Mouse (Mus musculus) CD8-positive naive resting alpha-beta T cell, adult 2 months (primary cell): ENCODE data around the gene Pklr.

Experiments used
- DNase-seq, 2 experiments: peaks; one replicate each; pipeline ENCODE4 v3.0.0; 2022; ENCODE audit warnings: low read depth in 2 of 2, low spot score in 2 of 2

Pklr gene

DNA sequence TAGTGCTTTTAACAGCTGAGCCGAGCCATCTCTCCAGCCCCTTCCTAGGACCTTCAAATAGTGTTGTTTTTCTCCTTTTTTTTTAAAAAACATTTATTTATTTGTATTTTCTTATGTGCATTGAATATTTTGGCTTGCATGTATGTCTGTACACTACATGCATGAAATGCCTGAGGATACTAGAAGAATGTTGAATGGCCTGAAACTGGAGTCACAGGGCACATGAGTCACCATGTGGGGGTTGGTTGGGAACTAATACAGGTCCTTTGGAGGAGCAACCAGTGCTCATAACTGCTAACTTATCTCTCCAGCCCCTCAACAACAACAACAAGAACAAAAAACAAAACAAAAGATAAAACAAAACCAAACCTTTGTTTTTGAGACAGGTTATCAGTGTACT, 27.2 kb downstream of the Pklr start:
- DNase-seq: no peak

DNA sequence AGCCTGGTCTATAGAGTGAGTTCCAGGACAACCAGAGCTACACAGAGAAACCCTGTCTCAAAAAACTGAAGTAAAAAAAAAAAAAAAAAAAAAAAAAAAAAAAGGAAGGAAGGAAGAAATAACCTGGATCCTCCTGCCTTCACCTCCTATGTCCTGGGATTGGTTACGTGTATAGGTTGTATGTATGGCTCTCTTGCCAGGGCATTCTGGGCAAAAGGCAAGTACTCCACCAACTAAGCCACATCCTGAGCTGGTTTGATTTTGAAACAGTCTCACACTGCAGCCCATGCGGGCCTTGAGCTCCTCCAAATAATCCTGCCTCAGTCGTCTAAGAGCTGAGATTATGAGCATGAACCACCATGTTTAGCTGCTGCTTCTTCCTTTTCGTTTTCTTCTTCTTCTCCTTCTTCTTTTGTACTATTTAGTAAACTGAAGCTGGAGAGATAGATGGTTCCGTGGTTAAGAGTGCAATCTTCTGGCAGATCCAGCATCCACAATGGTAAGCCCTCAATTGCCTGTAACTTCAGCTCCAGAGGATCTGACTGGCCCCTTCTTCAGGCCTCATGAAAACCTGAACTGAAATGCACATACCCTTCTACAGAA, 27.8 kb downstream of the Pklr start:
- peak in 1 of 2 experiments; percentile 29 for DNase-seq

GRCm38 (mm10) chr3:89164506-89165267, 28.7 kb downstream of the Pklr start, which contains the start of gene Clk2:
Gene Clk2 (plus strand): TSS chr3:89164795.
- peak; percentile 89 for DNase-seq

- no peak for DNase-seq
These were observed 29.4 kb downstream of the Pklr start for GRCm38 (mm10) chr3:89165268-89165870.

GRCm38 (mm10) chr3:89166945-89167344, 31.0 kb downstream of the Pklr start:
- DNase-seq: no peak

GRCm38 (mm10) chr3:89174844-89175243, 38.9 kb downstream of the Pklr start:
- DNase-seq: no peak

GRCm38 (mm10) chr3:89175544-89175943, 39.6 kb downstream of the Pklr start:
- no peak for DNase-seq

- no peak for DNase-seq
These were observed 40.5 kb downstream of the Pklr start for GRCm38 (mm10) chr3:89176421-89176820.

DNA sequence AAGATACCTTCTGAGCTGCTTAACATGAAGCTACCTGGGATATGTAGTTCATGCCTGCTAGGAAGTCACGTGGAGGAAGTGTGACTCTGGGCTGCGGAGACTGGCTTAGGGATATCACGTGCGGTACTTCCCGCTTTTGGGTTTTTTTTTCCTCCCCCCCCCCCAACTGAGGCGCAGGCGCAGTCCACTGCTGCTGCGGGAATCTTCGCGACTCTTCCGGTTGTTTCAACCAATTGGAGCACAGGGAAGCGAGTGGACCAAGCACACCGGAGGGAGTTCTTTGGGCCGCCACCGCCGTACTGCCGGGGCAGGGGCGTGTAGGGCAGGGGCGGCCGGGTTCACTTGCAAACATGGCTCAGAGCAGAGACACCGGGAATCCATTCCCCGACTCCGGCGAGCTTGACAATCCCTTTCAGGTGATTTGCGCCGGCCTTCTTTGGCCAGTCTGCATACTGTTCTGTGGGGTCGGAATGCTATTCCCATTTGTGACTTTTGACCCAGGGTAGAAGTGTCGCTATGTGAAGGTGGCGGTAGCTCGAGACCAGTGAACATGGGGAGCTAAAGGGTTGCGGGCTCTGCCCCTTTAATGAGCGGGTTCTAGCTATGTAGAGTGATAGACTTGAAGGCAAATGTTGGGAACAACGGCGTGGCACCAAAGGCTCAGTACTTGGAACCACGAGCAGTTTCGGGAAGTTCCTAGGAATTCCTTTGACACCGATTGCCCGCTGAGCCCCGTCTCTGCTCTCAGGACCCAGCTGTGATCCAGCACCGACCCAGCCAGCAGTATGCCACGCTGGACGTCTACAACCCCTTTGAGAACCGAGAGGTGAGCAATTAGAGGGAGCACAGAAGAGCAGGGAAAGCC, 41.5 kb downstream of the Pklr start, which contains the start of gene Scamp3:
Scamp3 (plus strand) TSS at position 232 of the 865 bp plus-strand sequence.
- DNase-seq: peak; percentile 72 to 76

- DNase-seq: no peak
These were observed 42.1 kb downstream of the Pklr start for GRCm38 (mm10) chr3:89178107-89178385.

DNA sequence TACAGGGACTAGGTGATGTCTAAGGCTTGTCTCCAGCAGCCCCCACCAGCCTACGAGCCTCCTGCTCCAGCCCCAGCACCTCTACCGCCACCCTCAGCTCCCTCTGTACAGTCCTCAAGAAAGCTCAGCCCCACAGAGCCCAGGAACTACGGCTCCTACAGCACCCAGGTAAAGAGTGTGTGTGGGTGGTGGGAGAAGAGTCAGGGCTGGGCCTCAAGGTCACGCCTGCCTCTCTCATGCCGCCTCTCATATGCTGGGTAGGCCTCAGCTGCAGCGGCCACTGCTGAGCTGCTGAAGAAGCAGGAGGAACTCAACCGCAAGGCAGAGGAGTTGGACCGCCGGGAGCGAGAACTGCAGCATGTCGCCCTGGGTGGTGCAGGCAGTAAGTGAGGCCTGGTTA, 43.1 kb downstream of the Pklr start:
- DNase-seq: no peak

GRCm38 (mm10) chr3:89181749-89182500, 46.0 kb downstream of the Pklr start:
- DNase-seq: no peak

- DNase-seq: no peak
These were observed 46.7 kb downstream of the Pklr start for GRCm38 (mm10) chr3:89182531-89183057.

DNA sequence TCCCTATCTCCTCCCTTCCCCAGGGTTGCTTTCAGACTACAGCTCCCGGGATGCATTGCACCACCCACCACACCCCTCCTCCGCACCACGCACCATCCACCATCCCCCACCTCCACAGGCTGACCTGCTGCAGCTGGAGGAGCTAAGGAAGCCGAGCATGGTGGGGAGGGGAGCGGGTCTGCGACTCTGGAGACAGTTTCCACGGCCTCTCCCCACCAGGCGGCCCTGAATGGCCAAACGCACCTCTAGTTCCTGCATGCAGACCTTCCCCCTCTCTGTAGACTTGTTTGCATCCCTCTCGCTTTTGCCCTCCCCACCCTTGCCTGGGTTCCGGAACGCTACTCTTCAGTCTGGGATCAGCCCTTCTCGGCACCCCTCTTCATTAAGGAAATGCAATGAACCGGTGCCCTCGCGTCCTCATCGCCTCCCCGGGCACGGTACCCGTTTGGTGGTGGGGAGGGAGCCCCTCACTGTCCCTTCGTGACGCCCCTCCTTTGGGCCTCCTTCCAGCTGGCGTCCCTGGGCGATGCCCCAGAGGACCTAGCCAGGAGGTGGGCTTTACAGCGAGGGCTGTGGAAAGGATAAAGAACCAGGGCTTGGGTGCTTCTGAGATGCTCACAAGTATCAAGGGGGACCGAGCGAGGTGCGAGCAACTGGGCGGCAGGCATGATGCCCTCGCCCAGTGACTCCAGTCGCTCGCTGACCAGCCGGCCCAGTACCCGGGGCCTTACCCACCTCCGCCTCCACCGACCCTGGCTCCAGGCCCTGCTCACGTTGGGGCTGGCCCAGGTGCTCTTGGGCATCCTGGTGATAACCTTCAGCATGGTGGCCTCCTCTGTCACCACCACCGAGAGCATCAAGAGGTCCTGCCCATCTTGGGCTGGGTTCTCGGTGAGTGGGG, 47.4 kb downstream of the Pklr start, which contains the start of gene Fam189b:
Fam189b (plus strand) TSS at position 86 of the 901 bp plus-strand sequence.
- peak in 1 of 2 experiments; percentile 38 for DNase-seq

GRCm38 (mm10) chr3:89183959-89184315, 48.0 kb downstream of the Pklr start:
- DNase-seq: no peak

- DNase-seq: no peak
These were observed 51.3 kb downstream of the Pklr start for GRCm38 (mm10) chr3:89187197-89187596.

DNA sequence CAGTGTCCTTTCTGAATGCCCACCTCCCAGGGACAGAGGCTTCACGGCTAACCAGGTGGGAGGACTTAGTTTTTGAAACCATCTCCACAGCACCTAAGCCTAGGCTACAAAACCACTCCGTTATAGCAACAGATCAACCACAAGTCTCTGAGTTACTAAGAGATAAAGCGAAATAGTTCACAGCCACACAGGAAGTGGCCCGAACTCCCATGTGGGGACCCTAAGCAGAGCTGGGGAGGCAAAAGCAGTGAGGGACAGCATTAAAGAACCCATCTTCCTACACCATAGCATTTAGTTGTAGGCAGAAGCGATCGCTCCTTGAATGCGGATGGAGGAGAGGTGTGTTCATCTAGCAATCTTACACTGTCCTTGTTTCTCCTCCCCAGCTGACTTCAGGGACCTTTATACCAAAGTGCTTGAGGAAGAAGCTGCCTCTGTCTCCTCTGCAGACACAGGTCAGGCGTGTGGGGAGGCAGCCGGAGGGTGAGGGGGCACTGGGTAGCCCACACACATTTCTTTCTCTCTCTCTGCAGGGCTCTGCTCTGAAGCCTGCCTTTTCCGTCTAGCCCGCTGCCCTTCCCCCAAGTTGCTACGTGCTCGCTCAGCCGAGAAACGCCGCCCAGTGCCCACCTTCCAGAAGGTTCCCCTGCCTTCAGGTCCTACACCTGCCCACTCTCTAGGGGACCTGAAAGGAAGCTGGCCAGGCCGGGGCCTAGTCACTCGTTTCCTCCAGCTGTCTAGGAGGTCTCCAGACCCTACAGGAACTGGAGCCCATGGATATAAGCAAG, 51.9 kb downstream of the Pklr start:
- peak; percentile 35 to 39 for DNase-seq

GRCm38 (mm10) chr3:89188478-89188875, 52.5 kb downstream of the Pklr start:
- DNase-seq: peak in 1 of 2 experiments; percentile 33

DNA sequence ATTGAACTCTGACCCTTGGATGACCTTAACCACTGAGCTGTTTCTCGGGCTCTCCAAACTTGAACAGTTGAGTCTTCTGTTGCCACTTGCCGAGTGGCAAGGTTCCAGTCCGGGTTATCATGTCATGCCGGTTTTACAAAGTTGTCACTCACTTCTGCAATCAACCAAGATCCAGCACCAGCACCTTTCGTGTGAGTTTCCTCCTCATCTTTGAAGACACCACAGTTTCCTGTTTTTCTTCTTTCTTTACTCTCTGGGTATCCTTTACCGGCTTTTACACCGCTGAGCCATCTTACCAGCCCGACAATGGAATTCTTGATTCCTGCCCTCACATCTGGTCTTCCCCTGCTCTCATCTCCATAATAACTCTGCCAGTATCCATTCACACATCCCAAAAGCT, 54.5 kb downstream of the Pklr start:
- peak; percentile 47 to 68 for DNase-seq
